Mouse (Mus musculus) 3134 (cell line): ENCODE data around the gene Ska3.
"Not testable (repeated sequence)": the region's sequence is repeated elsewhere in the genome, so short reads cannot be mapped to it uniquely, and the experiment has no call there.

Source experiments
- DNase-seq: peaks from one replicate; pipeline ENCODE4 v3.0.0-alpha.2; 2011; ENCODE audit warnings: low spot score; ENCODE audit not compliant: insufficient read length; ENCODE audit errors: extremely low read depth

The Ska3 gene

GRCm38 (mm10) chr14:57825788-57826751, at the start of gene Ska3, which contains the start of gene Mrpl57:
TSS of gene Ska3 (minus strand) at chr14:57826185.
TSS of gene Mrpl57 (plus strand) at chr14:57826234.
- peak; percentile 92 for DNase-seq

DNA sequence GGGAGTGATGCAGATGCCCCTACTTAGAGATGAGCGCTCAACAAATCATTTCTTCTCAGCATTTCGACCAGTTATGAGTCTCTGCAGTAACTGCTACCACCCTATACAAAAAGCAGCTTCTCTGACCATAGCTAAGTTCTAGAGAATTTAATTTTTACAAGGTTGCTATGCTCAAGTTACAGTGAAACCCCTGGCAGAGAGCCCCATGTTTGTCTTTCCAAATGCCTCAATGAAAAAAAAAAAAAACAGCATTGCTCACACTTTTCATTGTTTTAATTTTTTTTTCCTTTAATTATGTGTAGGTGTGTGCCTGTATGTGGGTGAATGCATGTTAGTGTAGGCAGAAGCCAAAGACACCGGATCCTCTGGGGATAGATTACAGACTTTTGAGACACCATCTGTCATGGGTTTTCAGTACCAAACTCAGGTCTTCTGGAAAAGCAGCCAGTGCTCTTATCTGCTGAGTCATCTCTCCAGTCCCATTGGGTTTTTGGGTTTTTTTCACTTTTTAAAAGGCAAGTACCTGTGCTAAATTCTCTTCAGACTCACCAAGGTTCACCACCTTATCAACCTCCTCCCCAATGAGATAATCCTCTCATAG, 40.8 kb upstream of the Ska3 start:
- DNase-seq: no peak

- DNase-seq: no peak
Measured at GRCm38 (mm10) chr14:57865256-57865655, 39.3 kb upstream of the Ska3 start.

- DNase-seq: no peak
Measured at GRCm38 (mm10) chr14:57863129-57863528, 37.1 kb upstream of the Ska3 start.

GRCm38 (mm10) chr14:57861987-57862412, 36.0 kb upstream of the Ska3 start:
- no peak for DNase-seq

DNA sequence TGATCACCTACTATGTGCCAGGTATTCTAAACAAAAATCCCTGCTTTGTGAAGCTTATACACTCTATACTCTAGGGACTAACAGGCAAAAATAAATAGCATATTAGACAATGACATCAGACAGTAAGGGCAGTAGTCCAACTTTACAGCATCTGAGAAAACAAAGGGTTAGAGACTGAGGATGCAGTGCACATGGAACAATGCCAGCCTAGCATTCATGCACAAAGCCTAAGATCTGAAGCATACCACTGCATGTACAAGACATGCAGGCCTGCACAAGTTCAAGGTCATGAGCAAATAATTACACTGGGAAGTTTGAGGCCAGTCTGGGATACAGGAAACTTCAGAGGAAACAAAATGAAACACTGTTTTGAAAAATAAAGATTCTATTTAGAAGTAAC, 33.5 kb upstream of the Ska3 start:
- DNase-seq: no peak

DNA sequence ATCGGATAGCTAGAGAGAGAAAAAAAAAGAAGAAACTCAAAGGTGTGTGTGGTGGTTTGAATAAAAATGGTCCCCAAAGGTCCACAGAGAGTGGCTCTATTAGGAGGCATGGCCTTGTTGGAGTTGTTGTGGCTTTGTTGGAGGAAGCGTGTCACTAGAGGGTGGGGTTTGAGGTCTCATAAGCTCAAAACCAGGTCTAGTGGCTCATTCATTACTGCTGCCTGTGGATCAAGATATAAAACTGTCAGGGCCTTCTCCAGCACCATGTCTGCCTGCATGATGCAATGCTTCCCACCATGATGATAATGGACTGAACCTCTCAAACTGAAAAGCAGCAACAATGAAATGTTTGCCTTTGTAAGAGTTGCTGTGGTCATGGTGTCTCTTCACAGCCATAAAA, 32.6 kb upstream of the Ska3 start:
- DNase-seq: no peak

GRCm38 (mm10) chr14:57856037-57856436, 30.1 kb upstream of the Ska3 start:
- DNase-seq: not testable (repeated sequence)

DNA sequence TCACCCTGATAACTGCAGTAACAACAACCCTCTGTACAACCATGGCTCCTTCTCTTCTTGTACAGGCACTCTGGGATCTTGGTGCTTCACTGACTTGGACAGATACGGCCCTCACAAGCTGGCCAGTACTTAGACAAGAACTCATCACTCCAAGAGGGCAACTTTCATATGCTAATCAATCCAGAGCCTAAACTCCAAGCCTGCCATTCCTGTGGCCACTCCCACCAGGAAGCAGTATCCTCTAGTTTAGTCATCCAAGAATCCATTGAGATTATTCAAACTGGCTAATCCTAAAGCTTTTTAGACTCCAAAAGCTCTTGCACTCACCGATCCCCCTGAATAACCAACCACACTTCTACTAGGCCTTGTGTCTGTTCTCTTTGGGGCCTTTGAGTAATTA, 27.0 kb upstream of the Ska3 start:
- DNase-seq: no peak

- DNase-seq: peak; percentile 25
Measured at GRCm38 (mm10) chr14:57850330-57850729, 24.3 kb upstream of the Ska3 start.

GRCm38 (mm10) chr14:57848646-57849045, 22.7 kb upstream of the Ska3 start:
- DNase-seq: no peak

- not testable (repeated sequence) for DNase-seq
Measured at GRCm38 (mm10) chr14:57848061-57848460, 22.1 kb upstream of the Ska3 start.

DNA sequence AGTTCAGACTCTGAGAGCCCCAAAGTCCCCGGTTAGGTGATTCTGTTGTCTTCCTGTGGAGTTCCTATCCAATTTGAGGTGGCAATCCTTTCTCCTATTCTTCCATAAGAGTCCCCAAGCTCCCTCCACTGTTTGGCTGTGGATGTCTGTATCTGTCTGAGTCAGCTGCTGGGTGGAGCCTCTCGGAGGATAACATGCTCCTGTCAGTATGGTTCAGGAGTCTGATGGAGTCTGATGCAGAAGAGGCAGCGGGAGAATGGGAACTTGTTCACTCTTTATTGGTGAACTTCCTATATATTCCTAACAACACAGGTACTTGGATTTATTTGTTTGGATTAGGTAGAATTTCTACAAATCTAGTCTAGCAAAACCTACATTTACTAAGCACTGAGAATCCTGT, 18.6 kb upstream of the Ska3 start:
- DNase-seq: no peak

DNA sequence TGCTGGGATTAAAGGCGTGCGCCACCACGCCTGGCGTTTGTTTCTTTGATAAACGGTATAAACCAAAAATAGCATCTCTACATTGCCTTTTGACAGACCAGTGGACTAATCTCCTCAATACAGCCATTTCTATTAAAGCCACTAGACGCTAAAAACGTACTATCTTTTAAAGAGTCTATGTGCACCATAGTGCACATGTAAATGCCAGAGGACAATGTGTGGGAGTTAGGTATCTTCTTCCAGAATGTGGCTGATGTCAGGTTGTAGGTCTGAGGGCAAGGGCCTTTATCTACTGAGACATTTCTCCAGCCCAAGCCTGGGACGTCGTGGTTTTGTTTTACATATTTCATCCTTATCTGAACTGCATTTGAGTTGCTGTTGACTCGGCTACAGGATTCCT, 9.2 kb upstream of the Ska3 start:
- no peak for DNase-seq

DNA sequence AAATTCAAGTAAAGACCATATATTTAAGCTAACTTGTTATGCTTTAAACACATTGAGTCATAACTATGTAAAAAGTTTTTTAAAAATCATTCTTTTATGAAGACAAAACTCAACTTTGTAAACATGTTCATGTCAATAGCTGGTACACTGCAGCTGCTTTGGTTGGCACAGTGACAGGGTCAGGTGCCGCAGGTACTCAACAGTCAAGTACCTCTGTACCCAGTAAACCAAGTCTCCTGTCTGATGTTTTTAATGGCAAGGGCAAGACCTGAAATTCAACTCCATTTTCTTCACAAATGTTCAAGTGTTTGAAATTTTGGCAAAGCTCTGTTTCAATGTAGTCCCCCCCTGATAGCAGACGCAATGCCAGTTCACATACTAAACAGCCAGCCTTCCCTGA, 7.5 kb upstream of the Ska3 start:
- no peak for DNase-seq

- DNase-seq: no peak
Measured at GRCm38 (mm10) chr14:57827284-57827683, 1.3 kb upstream of the Ska3 start.

DNA sequence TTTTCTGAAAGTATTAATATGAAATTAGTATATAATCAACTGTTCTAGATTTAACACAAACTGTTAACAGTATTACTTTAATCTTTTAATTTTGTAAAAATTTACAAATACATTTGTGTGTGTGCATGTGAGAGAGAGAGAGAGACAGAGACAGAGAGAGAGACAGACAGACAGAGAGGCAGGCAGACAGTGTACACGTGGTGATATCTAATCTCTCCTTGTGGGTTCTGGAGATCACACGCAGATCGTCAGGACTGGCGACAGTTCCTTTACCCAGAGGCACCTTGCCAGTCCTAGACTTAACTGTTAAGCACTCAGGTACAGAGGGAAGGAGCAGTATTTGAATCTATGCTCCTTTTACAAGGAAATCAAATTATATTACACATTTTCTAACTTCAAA, 5.1 kb downstream of the Ska3 start:
- DNase-seq: no peak

DNA sequence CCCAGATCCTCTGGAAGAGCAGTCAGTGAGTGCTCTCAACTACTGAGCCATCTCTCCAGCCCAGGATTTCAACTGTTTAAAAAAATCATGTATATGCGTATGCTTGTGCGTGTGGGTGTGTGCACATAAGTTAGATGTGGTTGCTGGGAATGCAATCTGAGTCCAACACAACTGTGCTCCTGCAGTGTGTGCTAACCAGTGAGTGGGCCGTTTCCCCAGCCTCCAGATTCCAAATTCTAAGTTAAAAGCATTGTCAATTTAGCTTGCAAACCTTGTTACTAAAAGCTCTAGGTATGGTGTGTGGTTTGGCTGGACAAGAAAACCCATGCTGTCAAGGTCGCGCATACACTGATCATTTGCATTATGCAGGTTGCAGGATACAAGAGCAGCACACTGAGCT, 14.1 kb downstream of the Ska3 start:
- no peak for DNase-seq

DNA sequence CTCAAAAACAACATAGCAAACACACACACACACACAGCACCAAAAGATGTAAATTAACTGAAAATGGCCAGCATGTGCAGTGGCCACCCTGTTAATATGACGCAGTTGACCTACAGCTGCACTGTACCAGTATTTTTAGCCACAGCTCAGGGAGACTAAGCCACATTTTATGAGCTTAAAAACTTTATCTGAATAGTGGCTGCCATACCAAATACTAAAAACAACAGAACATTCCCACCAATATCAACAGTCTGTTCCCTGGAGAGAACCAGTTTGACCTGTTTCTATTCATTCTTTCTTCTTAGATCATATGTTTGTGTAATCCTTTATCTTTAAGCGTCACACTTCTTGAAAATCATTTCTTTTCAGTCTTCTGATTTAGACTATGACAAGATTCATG, 15.1 kb downstream of the Ska3 start:
- no peak for DNase-seq

DNA sequence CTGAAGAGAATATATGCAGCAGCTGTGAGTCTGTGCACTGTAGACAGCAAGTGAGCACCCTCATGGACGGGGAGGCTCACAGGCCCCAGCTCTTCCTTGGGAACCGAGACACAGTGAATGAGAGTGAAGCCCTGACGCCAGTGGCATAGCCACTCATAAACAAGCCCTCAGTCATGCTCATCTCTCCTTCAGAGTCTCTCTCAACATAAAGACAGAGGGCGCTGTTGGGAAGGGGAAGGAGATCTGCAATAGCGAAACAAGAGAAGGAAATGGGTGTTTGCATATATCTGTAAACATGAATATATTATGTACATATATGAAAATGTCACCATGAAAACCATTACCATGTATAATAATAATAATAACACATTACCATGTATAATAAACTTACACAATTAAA, 17.4 kb downstream of the Ska3 start:
- no peak for DNase-seq

- DNase-seq: no peak
Measured at GRCm38 (mm10) chr14:57803731-57804130, 22.3 kb downstream of the Ska3 start.
